Mouse (Mus musculus) hindbrain, embryonic 12.5 days (tissue): ENCODE measurements at regions not wholly inside any gene's neighbourhood (a gene's known extent, or its start where the extent isn't known, plus 50 kb on each side); places are given as distances from the start of the nearest gene placed in this dataset.

ENCODE experiments used
- ATAC-seq: fragments of 200-750 bp; cut with Nextera tagmentation; 2 replicates; pipeline ENCODE4 v1.8.0; 2017; ENCODE audit warnings: moderate TSS enrichment; ENCODE audit not compliant: low FRiP score
- H3K27ac ChIP-seq: fragments of 300-500 bp; sonication (generic); 2 replicates; pipeline ENCODE4 v1.5.1; 2016; ENCODE audit warnings: mild to moderate bottlenecking
- H3K27me3 ChIP-seq: fragments of 300-500 bp; sonication (generic); 2 replicates; pipeline ENCODE4 v1.6.1; 2016; ENCODE audit warnings: mild to moderate bottlenecking
- H3K36me3 ChIP-seq: fragments of 300-500 bp; sonication (generic); 2 replicates; pipeline ENCODE4 v1.6.1; 2016; ENCODE audit warnings: mild to moderate bottlenecking
- H3K4me1 ChIP-seq: fragments of 300-500 bp; sonication (generic); 2 replicates; pipeline ENCODE4 v1.6.1; 2016
- H3K4me2 ChIP-seq: fragments of 300-500 bp; sonication (generic); replicated peaks from 2 replicates; pipeline ENCODE4 v1.6.1; 2016; ENCODE audit warnings: mild to moderate bottlenecking
- H3K4me3 ChIP-seq: fragments of 300-500 bp; sonication (generic); 2 replicates; pipeline ENCODE4 v1.5.1; 2016; ENCODE audit warnings: mild to moderate bottlenecking
- H3K9ac ChIP-seq: fragments of 300-500 bp; sonication (generic); 2 replicates; pipeline ENCODE4 v1.6.1; 2016; ENCODE audit warnings: mild to moderate bottlenecking, moderate library complexity
- H3K9me3 ChIP-seq: fragments of 300-500 bp; sonication (generic); replicated peaks from 2 replicates; pipeline ENCODE4 v1.6.1; 2016; ENCODE audit warnings: mild to moderate bottlenecking
- WGBS: fragments of 180-500 bp; shearing (Covaris S2); methylation state at CpG from one replicate; pipeline ENCODE4 v1.1.7; 2016; 5-methylcytosine and 5-hydroxymethylcytosine counted together

GRCm38 (mm10) chr14:13146959-13147535, 137.5 kb upstream of the Synpr start:
- WGBS, result 82% methylated on average over 4 of the region's 4 CpGs
- Histone ChIP-seq H3K36me3 (no peaks in the 10 kb centered on the region), H3K9me3 (no peaks in the 10 kb centered on the region), H3K9ac (no peak overlapping the region), H3K4me3 (no peak overlapping the region), H3K27ac (no peak overlapping the region), H3K4me1 (no peaks in the 10 kb centered on the region), H3K4me2 (no peak overlapping the region), H3K27me3 (no peaks in the 10 kb centered on the region)
- ATAC-seq, result no peak

GRCm38 (mm10) chr14:13149617-13150016, 135.0 kb upstream of the Synpr start:
- Histone ChIP-seq H3K27me3 (no peaks in the 10 kb centered on the region), H3K4me2 (no peak overlapping the region), H3K4me3 (no peak overlapping the region), H3K27ac (no peak overlapping the region), H3K36me3 (no peaks in the 10 kb centered on the region), H3K9me3 (no peaks in the 10 kb centered on the region), H3K9ac (no peak overlapping the region), H3K4me1 (no peaks in the 10 kb centered on the region)
- WGBS, result 79% methylated on average over 1 of the region's 1 CpGs
- ATAC-seq, result no peak

GRCm38 (mm10) chr14:13151672-13152071, 132.9 kb upstream of the Synpr start:
- H3K9me3 ChIP-seq, result no peaks in the 10 kb centered on the region
- H3K27ac ChIP-seq, result no peak overlapping the region
- no peak overlapping the region for H3K4me3 ChIP-seq
- ATAC-seq, result no peak
- H3K36me3 ChIP-seq, result no peaks in the 10 kb centered on the region
- WGBS, result 64% methylated on average over 1 of the region's 1 CpGs
- H3K27me3 ChIP-seq, result no peaks in the 10 kb centered on the region
- no peak overlapping the region for H3K4me2 ChIP-seq
- no peaks in the 10 kb centered on the region for H3K4me1 ChIP-seq
- no peak overlapping the region for H3K9ac ChIP-seq

- Histone ChIP-seq H3K27ac (no peak overlapping the region), H3K36me3 (no peaks in the 10 kb centered on the region), H3K9ac (no peak overlapping the region), H3K4me2 (no peak overlapping the region), H3K9me3 (no peaks in the 10 kb centered on the region), H3K4me3 (no peak overlapping the region), H3K4me1 (no peaks in the 10 kb centered on the region), H3K27me3 (no peaks in the 10 kb centered on the region)
- ATAC-seq, result no peak
- WGBS, result 73% methylated on average over 3 of the region's 3 CpGs
Observed at GRCm38 (mm10) chr14:13176149-13176548, 108.4 kb upstream of the Synpr start.

GRCm38 (mm10) chr14:13177906-13178305, 106.7 kb upstream of the Synpr start:
- ATAC-seq, result no peak
- H3K4me3 ChIP-seq, result no peak overlapping the region
- H3K27me3 ChIP-seq, result no peaks in the 10 kb centered on the region
- WGBS, result 97% methylated on average over 1 of the region's 1 CpGs
- H3K4me2 ChIP-seq, result no peak overlapping the region
- no peaks in the 10 kb centered on the region for H3K4me1 ChIP-seq
- H3K9me3 ChIP-seq, result no peaks in the 10 kb centered on the region
- no peak overlapping the region for H3K9ac ChIP-seq
- no peak overlapping the region for H3K27ac ChIP-seq
- no peaks in the 10 kb centered on the region for H3K36me3 ChIP-seq

GRCm38 (mm10) chr14:13190801-13191200, 93.8 kb upstream of the Synpr start:
- Histone ChIP-seq H3K4me3 (no peak overlapping the region), H3K36me3 (no peaks in the 10 kb centered on the region), H3K4me1 (no peaks in the 10 kb centered on the region), H3K27me3 (no peaks in the 10 kb centered on the region), H3K9ac (no peak overlapping the region), H3K4me2 (no peak overlapping the region), H3K27ac (no peak overlapping the region), H3K9me3 (no peaks in the 10 kb centered on the region)
- WGBS, result 88% methylated on average over 1 of the region's 1 CpGs
- ATAC-seq, result no peak

GRCm38 (mm10) chr14:13192746-13193145, 91.8 kb upstream of the Synpr start:
- Histone ChIP-seq H3K4me3 (no peak overlapping the region), H3K27me3 (no peaks in the 10 kb centered on the region), H3K9ac (no peak overlapping the region), H3K27ac (no peak overlapping the region), H3K36me3 (no peaks in the 10 kb centered on the region), H3K4me2 (no peak overlapping the region), H3K9me3 (no peaks in the 10 kb centered on the region), H3K4me1 (no peaks in the 10 kb centered on the region)
- 55% methylated on average over 1 of the region's 1 CpGs for WGBS
- no peak for ATAC-seq

GRCm38 (mm10) chr14:13197330-13197892, 87.2 kb upstream of the Synpr start:
- ATAC-seq, result peak; percentile 58; the same call in 1 of the 2 replicates
- WGBS, result 57% methylated on average over 3 of the region's 3 CpGs
- no peak overlapping the region for H3K27ac ChIP-seq

GRCm38 (mm10) chr14:13198491-13198890, 86.1 kb upstream of the Synpr start:
- Histone ChIP-seq H3K4me2 (no peak overlapping the region), H3K27ac (no peak overlapping the region), H3K9me3 (no peaks in the 10 kb centered on the region), H3K4me1 (no peaks in the 10 kb centered on the region), H3K36me3 (no peaks in the 10 kb centered on the region), H3K4me3 (no peak overlapping the region), H3K9ac (no peak overlapping the region), H3K27me3 (no peaks in the 10 kb centered on the region)
- 48% methylated on average over 1 of the region's 1 CpGs for WGBS
- ATAC-seq, result no peak; the same call in 1 of the 2 replicates

More at GRCm38 (mm10) chr14:13197330-13197892, 87.2 kb upstream of the Synpr start:
- Histone ChIP-seq H3K27me3 (no peaks in the 10 kb centered on the region), H3K9me3 (no peaks in the 10 kb centered on the region), H3K36me3 (no peaks in the 10 kb centered on the region), H3K4me2 (no peak overlapping the region), H3K4me3 (no peak overlapping the region), H3K4me1 (no peaks in the 10 kb centered on the region), H3K9ac (no peak overlapping the region)

- Histone ChIP-seq H3K9me3 (no peaks in the 10 kb centered on the region), H3K9ac (no peak overlapping the region), H3K4me3 (no peak overlapping the region), H3K27me3 (no peaks in the 10 kb centered on the region), H3K27ac (no peak overlapping the region), H3K4me2 (no peak overlapping the region), H3K4me1 (no peaks in the 10 kb centered on the region), H3K36me3 (no peaks in the 10 kb centered on the region)
- WGBS, result 83% methylated on average over 1 of the region's 1 CpGs
- ATAC-seq, result no peak
Observed at GRCm38 (mm10) chr14:13212658-13213057, 71.9 kb upstream of the Synpr start.
